24 mouse cellular contexts compared by ENCODE assay signal in genomic region chr16:3848416-3848815, GRCm38 (mm10). TPM values are rescaled to one million over a fixed set of nuclear protein-coding genes. Genes with fewer than 3 reads are reported as not detected.
DNase-seq lines count a peak whose midpoint lies in the region; ATAC-seq and TF ChIP-seq lines count a peak whose summit lies in the region.
"Had no signal": no experiment of that assay in that cellular context is flagged by ENCODE, and none has a peak within 500 bp of the region (broad histone marks: within the 10 kb centered on the region; RNA-seq: fewer than 3 reads in every experiment).

No protein-coding gene starts in this region.

- no peak overlapping the region for H3K4me3 ChIP-seq in hindbrain, embryonic 14.5 days (replicated peaks; ENCODE audit: low read length)
- no peak overlapping the region for H3K4me3 ChIP-seq in hindbrain, embryonic 16.5 days (ENCODE audit: low read length)
- no peak overlapping the region for H3K4me3 ChIP-seq in liver, postnatal 0 days (ENCODE audit: low read depth, low read length)
- H3K4me3 ChIP-seq in liver, embryonic 12.5 days = no peak overlapping the region

- TF ChIP-seq CTCF in liver, postnatal 0 days (IDR thresholded peaks at IDR 0.05; ENCODE audit: low read depth) = peak; percentile 40
- peak; percentile 40 for TF ChIP-seq CTCF in Patski (IDR thresholded peaks at IDR 0.05)

- intact Hi-C loops in left cerebral cortex, postnatal 14 days (cut with DNase I) = no loop called here

- CTCF ChIA-PET in Patski (lab: Charles Lee) = interaction anchor here (1.3 to 3.2 kb wide), 5 partner anchors 9 to 104 kb away, joined by 3 to 12 read pairs (median 4); partner anchors contain the start of gene Naa60

- 71% methylated on average over 3 of the region's 3 CpGs for WGBS in hindbrain, embryonic 14.5 days
- WGBS in hindbrain, embryonic 16.5 days = 72% methylated on average over 3 of the region's 3 CpGs
- WGBS in liver, postnatal 0 days (ENCODE audit: insufficient replicate concordance) = 65% methylated on average over 3 of the region's 3 CpGs
- WGBS in liver, embryonic 12.5 days (ENCODE audit: insufficient replicate concordance) = 65% methylated on average over 3 of the region's 3 CpGs

- 0 out of 2 replicates have a peak overlapping the region, but pooled peaks have one; percentile 55 for H3K4me2 ChIP-seq in hindbrain, embryonic 14.5 days (replicated peaks)
- no peak overlapping the region for H3K4me2 ChIP-seq in hindbrain, embryonic 16.5 days (ENCODE audit: low read length)
- peak overlapping the region; percentile 85; the same call in 1 of the 2 replicates for H3K4me2 ChIP-seq in liver, postnatal 0 days (ENCODE audit: low read depth, low read length)
- no peak overlapping the region for H3K4me2 ChIP-seq in liver, embryonic 12.5 days

- no peak overlapping the region for H3K9ac ChIP-seq in hindbrain, embryonic 14.5 days
- H3K9ac ChIP-seq in hindbrain, embryonic 16.5 days (ENCODE audit: low read depth, low read length) = no peak overlapping the region
- H3K9ac ChIP-seq in liver, postnatal 0 days (replicated peaks) = no peak overlapping the region
- no peak overlapping the region for H3K9ac ChIP-seq in liver, embryonic 12.5 days
- H3K9ac ChIP-seq: intestine, embryonic 15.5 days had no signal

- no peak overlapping the region for H3K27ac ChIP-seq in hindbrain, embryonic 14.5 days
- no peak overlapping the region for H3K27ac ChIP-seq in hindbrain, embryonic 16.5 days (ENCODE audit: low read depth, low read length)
- H3K27ac ChIP-seq in liver, postnatal 0 days (ENCODE audit: low read depth) = no peak overlapping the region
- H3K27ac ChIP-seq in liver, embryonic 12.5 days = no peak overlapping the region
- H3K27ac ChIP-seq: embryonic facial prominence, embryonic 13.5 days; heart, embryonic 13.5 days; intestine, embryonic 15.5 days; limb, embryonic 10.5 days had no signal

- H3K36me3 ChIP-seq in hindbrain, embryonic 14.5 days (replicated peaks; ENCODE audit: control insufficient read depth, insufficient read depth) = no peaks in the 10 kb centered on the region
- H3K36me3 ChIP-seq in hindbrain, embryonic 16.5 days (ENCODE audit: control insufficient read depth, insufficient read depth, low read length) = no peaks in the 10 kb centered on the region
- H3K36me3 ChIP-seq in liver, postnatal 0 days (replicated peaks; ENCODE audit: insufficient read depth, low read length) = no peaks in the 10 kb centered on the region
- H3K36me3 ChIP-seq in liver, embryonic 12.5 days = no peaks in the 10 kb centered on the region
- H3K36me3 ChIP-seq: embryonic facial prominence, embryonic 13.5 days; heart, embryonic 13.5 days; intestine, embryonic 15.5 days; limb, embryonic 10.5 days had no signal

- no peak for ATAC-seq in hindbrain, embryonic 14.5 days (ENCODE audit: low FRiP score)
- ATAC-seq in hindbrain, embryonic 16.5 days = no peak
- no peak for ATAC-seq in liver, postnatal 0 days
- no peak for ATAC-seq in liver, embryonic 12.5 days
- ATAC-seq in Patski = no peak
- ATAC-seq: intestine, embryonic 15.5 days; midbrain, embryonic 16.5 days had no signal

- no peak for TF ChIP-seq EP300 in liver, postnatal 0 days (IDR thresholded peaks at IDR 0.05; ENCODE audit: low read depth)

- POLR2A ChIA-PET in Patski (lab: Charles Lee) = interaction anchor here (0.9 kb wide), 1 partner anchor 104 kb away, joined by 3 read pairs; no protein-coding TSS in a partner anchor

- no peaks in the 10 kb centered on the region for H3K27me3 ChIP-seq in hindbrain, embryonic 14.5 days (ENCODE audit: control insufficient read depth, insufficient read depth, low read length)
- no peaks in the 10 kb centered on the region for H3K27me3 ChIP-seq in hindbrain, embryonic 16.5 days (replicated peaks; ENCODE audit: control insufficient read depth, insufficient read depth, low read length)
- H3K27me3 ChIP-seq in liver, postnatal 0 days (ENCODE audit: insufficient read depth, low read length) = no peaks in the 10 kb centered on the region
- H3K27me3 ChIP-seq in liver, embryonic 12.5 days (replicated peaks) = no peaks in the 10 kb centered on the region
- no peaks in the 10 kb centered on the region for H3K27me3 ChIP-seq in Patski
- H3K27me3 ChIP-seq: embryonic facial prominence, embryonic 13.5 days; heart, embryonic 13.5 days; intestine, embryonic 15.5 days had no signal

- no peak for DNase-seq in hindbrain, embryonic 14.5 days (ENCODE audit: low spot score)
- no peak for DNase-seq in liver, postnatal 0 days
- DNase-seq in CD4-positive helper T cell, adult 2 months (ENCODE audit: low read depth, low spot score) = peak; percentile 12
- DNase-seq in Patski (ENCODE audit: low read depth, low spot score) = no peak
- no peak for DNase-seq in left cerebral cortex, postnatal 14 days (ENCODE audit: low spot score in 2 of 2)
- DNase-seq: adrenal gland, postnatal 36 days; cerebellum, adult 11-12 months; heart, postnatal 36 days; lung, postnatal 14 days; retina, postnatal 1 day; right cerebral cortex, postnatal 4 days had no signal

- in situ Hi-C loops in Patski (cut with MboI; ENCODE audit: low pct_unique_long_range_greater_than_20kb) = loop anchor here (5.0 kb wide), 1 partner anchor 106 kb away; the partner anchor contains the start of gene Zfp263

- no peaks in the 10 kb centered on the region for H3K9me3 ChIP-seq in hindbrain, embryonic 14.5 days (ENCODE audit: control insufficient read depth, low read length)
- no peaks in the 10 kb centered on the region for H3K9me3 ChIP-seq in hindbrain, embryonic 16.5 days (ENCODE audit: control insufficient read depth, low read length)
- no peaks in the 10 kb centered on the region for H3K9me3 ChIP-seq in liver, postnatal 0 days (ENCODE audit: low read length)
- no peaks in the 10 kb centered on the region for H3K9me3 ChIP-seq in liver, embryonic 12.5 days (replicated peaks)
- H3K9me3 ChIP-seq: embryonic facial prominence, embryonic 13.5 days; heart, embryonic 13.5 days; intestine, embryonic 15.5 days; limb, embryonic 10.5 days had no signal

- H3K4me1 ChIP-seq in hindbrain, embryonic 14.5 days (replicated peaks; ENCODE audit: control insufficient read depth, insufficient read depth, low read length) = peaks cover 20% of the 10 kb centered on the region
- peaks cover 11% of the 10 kb centered on the region for H3K4me1 ChIP-seq in hindbrain, embryonic 16.5 days (ENCODE audit: control insufficient read depth, insufficient read depth, low read depth, low read length)
- H3K4me1 ChIP-seq in liver, postnatal 0 days (ENCODE audit: insufficient read depth) = peaks cover 13% of the 10 kb centered on the region
- H3K4me1 ChIP-seq in liver, embryonic 12.5 days = peaks cover 23% of the 10 kb centered on the region

RNA-seq across cellular contexts. Expression of gene Zfp174, which starts 1.3 kb away (rescaled TPM):
- polyA plus RNA-seq in hindbrain, embryonic 14.5 days (2014; fragmentation: Nextera tagmentation; extraction: Ambion mirVana) = 2.9 TPM in 2 replicates
- 2.5 and 3.3 TPM in 2 replicates for polyA plus RNA-seq in hindbrain, embryonic 16.5 days (2015; fragmentation: Nextera tagmentation; extraction: Ambion mirVana)
- 0.57 and 0.70 TPM in 2 replicates for polyA plus RNA-seq in liver, postnatal 0 days (2015; fragmentation: Nextera tagmentation; extraction: Ambion mirVana)
- polyA plus RNA-seq in liver, embryonic 12.5 days (2016; fragmentation: Nextera tagmentation; extraction: Ambion mirVana) = 0.38 and 0.41 TPM in 2 replicates
- polyA plus RNA-seq in Patski (2021) = 3.2 TPM
- total RNA-seq in left cerebral cortex, postnatal 14 days (2021) = 1 to 10 TPM; 4.8 to 4.9 TPM

RNA-seq across cellular contexts. Expression of gene Olfr15, which starts 17.7 kb away (rescaled TPM):
- not detected in 2 replicates for polyA plus RNA-seq in hindbrain, embryonic 14.5 days (2014; fragmentation: Nextera tagmentation; extraction: Ambion mirVana)
- polyA plus RNA-seq in hindbrain, embryonic 16.5 days (2015; fragmentation: Nextera tagmentation; extraction: Ambion mirVana) = not detected in 2 replicates
- not detected in 2 replicates for polyA plus RNA-seq in liver, postnatal 0 days (2015; fragmentation: Nextera tagmentation; extraction: Ambion mirVana)
- not detected in 2 replicates for polyA plus RNA-seq in liver, embryonic 12.5 days (2016; fragmentation: Nextera tagmentation; extraction: Ambion mirVana)
- polyA plus RNA-seq in Patski (2021) = 0.04 TPM
- not detected for total RNA-seq in left cerebral cortex, postnatal 14 days (2021)
- total RNA-seq: adrenal gland, postnatal 36 days; gastrocnemius, adult 8-10 months; heart, postnatal 36 days; left cerebral cortex, adult 18-20 months; megakaryocyte-erythroid progenitor cell, adult 5-6 weeks had no signal
- polyA plus RNA-seq: heart, embryonic 13.5 days; intestine, embryonic 15.5 days; kidney, embryonic 16.5 days; large intestine, adult 2 months; limb, embryonic 10.5 days; liver, embryonic 11.5 days; midbrain, embryonic 16.5 days had no signal

RNA-seq across cellular contexts. Expression of gene Naa60, which starts 23.8 kb away (rescaled TPM):
- polyA plus RNA-seq in hindbrain, embryonic 14.5 days (2014; fragmentation: Nextera tagmentation; extraction: Ambion mirVana) = 97.0 and 104 TPM in 2 replicates
- polyA plus RNA-seq in hindbrain, embryonic 16.5 days (2015; fragmentation: Nextera tagmentation; extraction: Ambion mirVana) = 105 and 107 TPM in 2 replicates
- polyA plus RNA-seq in liver, postnatal 0 days (2015; fragmentation: Nextera tagmentation; extraction: Ambion mirVana) = 33.2 and 33.9 TPM in 2 replicates
- polyA plus RNA-seq in liver, embryonic 12.5 days (2016; fragmentation: Nextera tagmentation; extraction: Ambion mirVana) = 28.1 and 30.3 TPM in 2 replicates
- 53.5 TPM for polyA plus RNA-seq in Patski (2021)
- 100 to 1,000 TPM; 146 to 151 TPM for total RNA-seq in left cerebral cortex, postnatal 14 days (2021)

RNA-seq across cellular contexts. Expression of gene Zfp597, which starts 35.9 kb away (rescaled TPM):
- polyA plus RNA-seq in hindbrain, embryonic 14.5 days (2014; fragmentation: Nextera tagmentation; extraction: Ambion mirVana) = 19.5 and 21.2 TPM in 2 replicates
- polyA plus RNA-seq in hindbrain, embryonic 16.5 days (2015; fragmentation: Nextera tagmentation; extraction: Ambion mirVana) = 12.7 and 15.6 TPM in 2 replicates
- 1.8 and 2.7 TPM in 2 replicates for polyA plus RNA-seq in liver, postnatal 0 days (2015; fragmentation: Nextera tagmentation; extraction: Ambion mirVana)
- 3.0 and 3.2 TPM in 2 replicates for polyA plus RNA-seq in liver, embryonic 12.5 days (2016; fragmentation: Nextera tagmentation; extraction: Ambion mirVana)
- 6.6 TPM for polyA plus RNA-seq in Patski (2021)
- 10 to 100 TPM; 25.6 to 31.9 TPM for total RNA-seq in left cerebral cortex, postnatal 14 days (2021)

RNA-seq across cellular contexts. Expression of gene Gm20695, which starts 36.0 kb away (rescaled TPM):
- 2.8 and 5.2 TPM in 2 replicates for polyA plus RNA-seq in hindbrain, embryonic 14.5 days (2014; fragmentation: Nextera tagmentation; extraction: Ambion mirVana)
- 0.51 and 1.5 TPM in 2 replicates for polyA plus RNA-seq in hindbrain, embryonic 16.5 days (2015; fragmentation: Nextera tagmentation; extraction: Ambion mirVana)
- 3.4 and 3.9 TPM in 2 replicates for polyA plus RNA-seq in liver, postnatal 0 days (2015; fragmentation: Nextera tagmentation; extraction: Ambion mirVana)
- 0.81 and 1.2 TPM in 2 replicates for polyA plus RNA-seq in liver, embryonic 12.5 days (2016; fragmentation: Nextera tagmentation; extraction: Ambion mirVana)
- 0.59 TPM for polyA plus RNA-seq in Patski (2021)
- under 1 TPM; 0.44 to 0.55 TPM for total RNA-seq in left cerebral cortex, postnatal 14 days (2021)
- total RNA-seq: left cerebral cortex, adult 18-20 months had no signal
- polyA plus RNA-seq: large intestine, adult 2 months had no signal

Comparison
In these comparisons a context has a peak if more than half of its experiments do, and no peak if none do; other contexts are left out.
1. H3K4me2 ChIP-seq: peak in hindbrain, embryonic 14.5 days (single experiment) and liver, postnatal 0 days (single experiment); none in hindbrain, embryonic 16.5 days (single experiment) and liver, embryonic 12.5 days (single experiment).